Mouse (Mus musculus) spleen, adult 2 months (tissue): ENCODE results near the gene Nrxn3.

Source experiments
- CTCF ChIP-seq: fragments of 200-500 bp; IDR thresholded peaks from 2 replicates; pipeline ENCODE4 v1.5.1; 2011; ENCODE audit warnings: mild to moderate bottlenecking, inconsistent platforms; ENCODE audit not compliant: insufficient read depth, insufficient read length, insufficient replicate concordance; ENCODE audit errors: extremely low read depth
- POLR2A ChIP-seq: fragments of 200-500 bp; IDR thresholded peaks from 2 replicates; pipeline ENCODE4 v1.6.1; 2011; ENCODE audit warnings: low read depth, low read length, inconsistent platforms

GRCm38 (mm10) chr12:88900014-88900727, 177.5 kb downstream of the Nrxn3 start:
- TF ChIP-seq CTCF (no peak), POLR2A (no peak)
